Mouse (Mus musculus): ENCODE measurements around the gene Scamp2. TPM values are rescaled to one million over a fixed set of nuclear protein-coding genes. Genes with fewer than 3 reads are reported as not detected.
A peak's percentile ranks its signal among the peaks of the same experiment; 100 is the strongest.

Scamp2 gene
- total and polyA plus RNA-seq, 2 experiments from 2014 or later, result 47.4 to 53.1 TPM

DNA sequence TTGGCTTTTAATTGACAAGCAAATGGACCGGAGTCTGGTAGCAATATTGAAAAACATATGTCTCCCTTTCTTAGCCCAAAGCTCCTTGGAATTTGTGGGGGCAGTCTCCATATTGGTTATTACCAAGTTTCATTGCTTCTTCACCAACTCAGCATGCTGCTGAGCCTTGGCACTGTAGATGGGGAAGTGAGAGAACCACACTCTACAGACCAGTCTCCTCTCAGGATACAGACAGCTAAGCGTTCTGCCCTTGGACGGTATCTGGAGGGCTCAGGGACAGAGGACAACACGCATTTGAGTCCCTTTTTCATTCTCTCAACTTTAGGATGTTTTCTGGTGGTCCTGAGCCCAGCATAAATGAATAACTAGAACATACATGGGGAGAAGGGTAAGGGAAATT lies 2.1 kb upstream of the Scamp2 start:
- no peak overlapping the region for H3K27ac ChIP-seq
- H3K4me1 ChIP-seq (ENCODE audit: insufficient read depth, low read length), result peaks cover 19% of the 10 kb centered on the region
- ATAC-seq (no peak), DNase-seq (ENCODE audit: low spot score) (no peak)
- no peak overlapping the region for H3K4me3 ChIP-seq (ENCODE audit: low read length)
- no peak overlapping the region for H3K9ac ChIP-seq (replicated peaks; ENCODE audit: low read length)
- no peaks in the 10 kb centered on the region for H3K27me3 ChIP-seq (ENCODE audit: insufficient read depth, low read length)
- H3K36me3 ChIP-seq (ENCODE audit: insufficient read depth, low read length), result no peaks in the 10 kb centered on the region
- no peaks in the 10 kb centered on the region for H3K9me3 ChIP-seq (ENCODE audit: low read length)
- H3K4me2 ChIP-seq (ENCODE audit: low read depth, low read length), result no peak overlapping the region
- TF ChIP-seq CTCF (IDR thresholded peaks at IDR 0.05; ENCODE audit: low read depth), result no peak
- WGBS, result 89% methylated on average over 4 of the region's 4 CpGs

DNA sequence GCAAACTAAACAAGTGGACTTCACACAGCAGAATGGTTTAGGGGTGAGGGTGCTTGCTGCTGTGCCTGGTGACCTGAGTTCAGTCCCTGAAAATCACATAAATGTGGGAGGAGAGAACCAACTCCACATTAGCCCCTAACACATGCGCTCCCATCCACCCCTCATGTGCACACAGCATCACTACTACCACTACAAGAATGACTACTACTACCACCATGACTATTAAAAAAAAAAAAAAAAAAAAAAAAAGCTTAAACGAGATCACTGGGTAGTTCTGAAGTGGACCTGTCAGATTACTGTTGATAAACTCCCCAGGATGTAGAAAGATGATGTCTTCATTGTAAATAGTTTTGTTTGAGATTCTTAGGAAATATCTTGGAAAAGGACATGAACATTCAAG lies 1.2 kb upstream of the Scamp2 start:
- H3K27ac ChIP-seq, result no peak overlapping the region
- H3K4me2 ChIP-seq (ENCODE audit: low read depth, low read length), result no peak overlapping the region
- no peak overlapping the region for H3K9ac ChIP-seq (replicated peaks; ENCODE audit: low read length)
- no peaks in the 10 kb centered on the region for H3K36me3 ChIP-seq (ENCODE audit: insufficient read depth, low read length)
- no peaks in the 10 kb centered on the region for H3K9me3 ChIP-seq (ENCODE audit: low read length)
- no peak overlapping the region for H3K4me3 ChIP-seq (ENCODE audit: low read length)
- H3K4me1 ChIP-seq (ENCODE audit: insufficient read depth, low read length), result peaks cover 19% of the 10 kb centered on the region
- ATAC-seq (no peak), DNase-seq (ENCODE audit: low spot score) (no peak)
- no peak for TF ChIP-seq CTCF (IDR thresholded peaks at IDR 0.05; ENCODE audit: low read depth)
- 85% methylated on average over 2 of the region's 2 CpGs for WGBS
- H3K27me3 ChIP-seq (ENCODE audit: insufficient read depth, low read length), result no peaks in the 10 kb centered on the region

DNA sequence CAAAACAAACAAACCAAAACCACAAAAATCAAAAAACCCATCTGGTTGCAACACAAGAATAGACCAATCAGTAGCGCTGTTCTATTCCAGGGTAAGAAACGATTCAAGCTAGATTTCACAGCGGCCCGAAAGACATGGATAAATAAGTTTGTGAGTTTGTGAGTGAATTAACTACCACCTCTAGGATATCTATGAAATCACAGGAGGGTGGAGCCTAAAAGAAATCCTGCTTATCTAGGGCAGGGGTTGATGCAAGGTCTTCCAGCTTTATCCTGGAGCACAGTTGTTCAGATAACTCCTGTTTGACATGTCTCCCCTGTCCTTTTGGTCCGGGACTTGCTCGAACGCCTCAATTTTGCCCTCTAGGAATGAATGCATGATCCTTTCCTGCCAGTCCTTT lies 480 bp upstream of the Scamp2 start:
- WGBS, result 26% methylated on average over 7 of the region's 7 CpGs

DNA sequence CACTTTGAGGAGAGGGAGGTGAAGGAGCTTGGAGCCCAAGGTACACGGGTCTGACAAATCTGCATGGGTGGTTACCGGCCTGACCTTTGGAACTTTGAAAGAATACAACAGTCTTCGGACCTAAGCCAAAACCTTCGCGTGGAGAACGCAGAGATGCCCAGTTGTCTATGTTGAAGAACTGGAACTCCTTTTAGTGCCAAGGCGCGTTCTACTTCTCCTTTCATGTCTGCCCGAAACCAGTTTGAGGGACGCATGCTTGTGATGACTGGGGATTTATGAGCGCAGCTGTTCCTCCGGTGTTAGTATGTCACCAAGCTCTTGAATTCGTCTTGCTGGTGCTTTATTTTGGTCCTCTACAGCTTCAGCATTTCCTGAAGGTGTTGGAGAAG lies 962 bp downstream of the Scamp2 start:
- WGBS, result 83% methylated on average over 13 of the region's 13 CpGs
- Histone ChIP-seq H3K27ac (0 out of 2 replicates have a peak overlapping the region, but pooled peaks have one; percentile 83), H3K4me1 (ENCODE audit: insufficient read depth, low read length) (peaks cover 19% of the 10 kb centered on the region), H3K9me3 (ENCODE audit: low read length) (no peaks in the 10 kb centered on the region), H3K9ac (replicated peaks; ENCODE audit: low read length) (peak overlapping the region; percentile 67), H3K36me3 (ENCODE audit: insufficient read depth, low read length) (no peaks in the 10 kb centered on the region), H3K4me3 (ENCODE audit: low read length) (peak overlapping the region; percentile 77), H3K4me2 (ENCODE audit: low read depth, low read length) (peak overlapping the region; percentile 93), H3K27me3 (ENCODE audit: insufficient read depth, low read length) (no peaks in the 10 kb centered on the region)
- no peak for DNase-seq (ENCODE audit: low spot score)
- ATAC-seq, result no peak
- TF ChIP-seq CTCF (IDR thresholded peaks at IDR 0.05; ENCODE audit: low read depth), result no peak

More for the DNA sequence above, 480 bp upstream of the Scamp2 start:
- Histone ChIP-seq H3K4me1 (ENCODE audit: insufficient read depth, low read length) (peaks cover 19% of the 10 kb centered on the region), H3K27me3 (ENCODE audit: insufficient read depth, low read length) (no peaks in the 10 kb centered on the region), H3K4me2 (ENCODE audit: low read depth, low read length) (peak overlapping the region; percentile 93), H3K27ac (peak overlapping the region; percentile 83), H3K9ac (replicated peaks; ENCODE audit: low read length) (peak overlapping the region; percentile 67), H3K9me3 (ENCODE audit: low read length) (no peaks in the 10 kb centered on the region), H3K4me3 (ENCODE audit: low read length) (peak overlapping the region; percentile 77), H3K36me3 (ENCODE audit: insufficient read depth, low read length) (no peaks in the 10 kb centered on the region)
- ATAC-seq, result peak; percentile 1; the same call in 1 of the 2 replicates
- no peak for TF ChIP-seq CTCF (IDR thresholded peaks at IDR 0.05; ENCODE audit: low read depth)
- DNase-seq (ENCODE audit: low spot score), result peak; percentile 49

DNA sequence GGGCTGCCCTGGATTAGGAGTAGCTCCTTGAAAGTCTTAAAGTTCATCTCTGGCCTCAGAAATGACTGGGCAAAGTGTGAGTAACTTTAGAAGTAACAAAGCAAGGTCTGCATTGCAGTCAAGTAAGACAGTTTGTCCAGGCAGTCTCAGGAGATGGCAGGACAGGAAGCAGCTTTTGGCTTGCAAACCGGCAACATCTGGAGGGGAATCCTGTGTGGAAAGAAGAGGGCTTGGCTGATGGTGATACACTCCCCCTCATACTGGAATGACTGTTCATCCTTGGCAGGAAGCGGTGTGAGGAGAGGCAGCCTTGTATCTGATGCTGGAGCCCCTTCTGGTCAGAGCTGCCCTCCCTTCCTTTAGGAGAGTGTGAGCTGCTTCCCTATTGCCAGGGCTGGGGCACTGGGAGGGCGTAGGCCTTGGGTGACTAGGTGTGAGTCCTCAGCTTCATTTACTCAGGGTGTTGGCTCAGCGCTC lies 2.2 kb downstream of the Scamp2 start:
- WGBS, result 75% methylated on average over 4 of the region's 4 CpGs

DNA sequence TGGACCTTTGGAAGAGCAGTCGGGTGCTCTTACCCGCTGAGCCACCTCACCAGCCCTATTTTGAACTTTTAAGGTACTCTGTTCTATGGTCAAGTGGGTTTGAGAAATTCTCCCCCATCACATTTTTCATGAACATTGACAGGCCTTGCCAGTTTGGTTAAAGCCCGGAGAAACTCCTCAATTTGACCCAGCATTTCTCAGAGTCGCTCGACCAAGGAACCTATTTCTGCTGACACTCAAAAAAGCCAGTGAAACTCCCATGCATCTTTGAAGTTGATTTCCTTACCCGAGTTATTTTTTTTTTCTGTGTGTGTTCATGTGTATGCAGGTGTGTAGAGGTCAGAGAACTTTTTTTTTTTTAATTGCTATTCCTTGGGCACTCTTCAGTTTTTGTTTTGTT lies 3.9 kb downstream of the Scamp2 start:
- Histone ChIP-seq H3K27me3 (ENCODE audit: insufficient read depth, low read length) (no peaks in the 10 kb centered on the region), H3K27ac (no peak overlapping the region), H3K4me2 (ENCODE audit: low read depth, low read length) (no peak overlapping the region), H3K9me3 (ENCODE audit: low read length) (no peaks in the 10 kb centered on the region), H3K4me3 (ENCODE audit: low read length) (no peak overlapping the region), H3K36me3 (ENCODE audit: insufficient read depth, low read length) (peaks cover 16% of the 10 kb centered on the region), H3K4me1 (ENCODE audit: insufficient read depth, low read length) (peaks cover 19% of the 10 kb centered on the region), H3K9ac (replicated peaks; ENCODE audit: low read length) (no peak overlapping the region)
- no peak for DNase-seq (ENCODE audit: low spot score)
- WGBS, result 85% methylated on average over 6 of the region's 6 CpGs
- no peak for ATAC-seq
- TF ChIP-seq CTCF (IDR thresholded peaks at IDR 0.05; ENCODE audit: low read depth), result no peak

More for the DNA sequence above, 2.2 kb downstream of the Scamp2 start:
- H3K9ac ChIP-seq (replicated peaks; ENCODE audit: low read length), result no peak overlapping the region
- H3K27me3 ChIP-seq (ENCODE audit: insufficient read depth, low read length), result no peaks in the 10 kb centered on the region
- DNase-seq (ENCODE audit: low spot score) (no peak), ATAC-seq (no peak)
- peaks cover under 1% of the 10 kb centered on the region; the same call in 1 of the 2 replicates for H3K36me3 ChIP-seq (ENCODE audit: insufficient read depth, low read length)
- TF ChIP-seq CTCF (IDR thresholded peaks at IDR 0.05; ENCODE audit: low read depth), result no peak
- peak overlapping the region; percentile 93; the same call in 1 of the 2 replicates for H3K4me2 ChIP-seq (ENCODE audit: low read depth, low read length)
- no peaks in the 10 kb centered on the region for H3K9me3 ChIP-seq (ENCODE audit: low read length)
- no peak overlapping the region for H3K27ac ChIP-seq
- H3K4me3 ChIP-seq (ENCODE audit: low read length), result no peak overlapping the region
- peaks cover 19% of the 10 kb centered on the region for H3K4me1 ChIP-seq (ENCODE audit: insufficient read depth, low read length)

DNA sequence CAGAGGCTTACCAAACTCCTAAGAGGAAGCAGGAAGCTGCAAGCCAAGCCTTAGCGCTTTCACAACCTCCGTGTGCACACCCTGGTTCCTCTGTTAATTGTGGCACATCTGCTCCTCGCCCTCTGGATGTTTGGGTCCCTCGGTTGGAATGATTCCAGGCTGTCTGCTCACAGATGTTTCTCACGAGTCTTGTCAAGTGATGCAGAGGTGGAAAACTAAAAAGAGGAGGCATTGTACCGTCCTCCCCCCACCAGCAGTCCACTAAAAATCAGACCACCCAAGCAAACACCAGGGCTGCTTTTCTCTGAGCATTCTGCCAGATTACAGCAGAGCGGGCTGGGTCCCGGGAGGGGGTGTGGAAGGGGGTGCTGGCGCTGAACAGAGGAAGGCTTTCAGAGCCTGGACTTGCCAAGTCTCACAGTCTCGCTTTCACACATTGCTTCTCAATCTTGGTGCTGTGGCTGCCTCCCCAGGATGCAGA lies 5.0 kb downstream of the Scamp2 start:
- Histone ChIP-seq H3K9ac (replicated peaks; ENCODE audit: low read length) (no peak overlapping the region), H3K27me3 (ENCODE audit: insufficient read depth, low read length) (no peaks in the 10 kb centered on the region), H3K4me1 (ENCODE audit: insufficient read depth, low read length) (peaks cover 19% of the 10 kb centered on the region), H3K27ac (peak overlapping the region; percentile 72; the same call in 1 of the 2 replicates), H3K4me2 (ENCODE audit: low read depth, low read length) (peak overlapping the region; percentile 16; the same call in 1 of the 2 replicates), H3K36me3 (ENCODE audit: insufficient read depth, low read length) (peaks cover 16% of the 10 kb centered on the region), H3K4me3 (ENCODE audit: low read length) (no peak overlapping the region), H3K9me3 (ENCODE audit: low read length) (no peaks in the 10 kb centered on the region)
- ATAC-seq (peak; percentile 72), DNase-seq (ENCODE audit: low spot score) (peak; percentile 75)
- WGBS, result 29% methylated on average over 10 of the region's 10 CpGs
- 0 out of 2 replicates have a peak, but pooled peaks have one; percentile 8 for TF ChIP-seq CTCF (IDR thresholded peaks at IDR 0.05; ENCODE audit: low read depth)
